Mouse (Mus musculus): ENCODE measurements around the gene Col2a1.

DNA sequence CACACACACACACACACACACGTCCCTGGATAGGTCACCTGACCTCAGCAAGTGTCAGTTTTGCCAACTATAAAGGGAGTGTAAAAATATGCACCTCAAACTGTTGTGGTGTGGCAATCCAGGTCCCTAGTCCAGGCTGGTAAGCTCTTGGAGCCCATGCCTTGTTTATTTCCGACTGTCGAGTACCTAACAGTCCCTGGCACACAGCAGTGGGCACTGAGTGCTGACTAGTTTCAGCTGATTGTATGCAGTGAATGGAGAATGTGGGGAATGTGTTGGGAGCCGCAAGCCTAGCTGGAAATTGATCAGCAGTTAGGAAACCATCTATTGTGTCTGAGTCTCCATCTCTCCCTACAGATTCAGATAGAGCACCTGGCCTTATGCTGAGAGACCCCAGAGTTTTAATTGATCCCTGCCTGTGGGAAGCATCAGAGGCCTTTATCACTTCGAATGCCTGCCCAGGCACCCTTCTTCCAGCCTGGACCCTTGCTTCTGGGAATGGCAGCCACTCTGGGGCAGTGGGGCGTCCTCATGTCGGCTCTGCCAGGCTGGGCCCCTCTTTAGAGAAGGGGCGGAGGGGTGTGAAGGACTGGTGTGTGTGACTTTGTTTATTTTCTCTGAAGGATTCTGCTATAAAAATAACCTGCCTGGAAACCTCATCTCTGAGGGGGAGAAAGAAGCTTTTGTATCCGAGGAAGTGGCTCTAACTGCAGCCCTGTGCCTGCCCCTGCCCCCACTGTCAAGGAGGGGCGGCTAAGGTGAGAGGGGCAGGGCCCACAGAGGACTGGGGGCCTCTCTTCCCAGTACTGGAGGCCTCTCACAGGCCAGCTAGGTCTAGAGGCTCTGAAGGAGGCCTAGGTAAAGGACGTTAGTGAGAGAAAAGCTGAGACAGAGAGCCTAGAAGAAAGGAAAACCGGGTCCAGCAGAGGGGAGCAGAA lies 22.7 kb upstream of the Col2a1 start:
- TF ChIP-seq CTCF (IDR thresholded peaks at IDR 0.05) (no peak), EP300 (IDR thresholded peaks at IDR 0.05) (no peak)
